Mouse (Mus musculus): ENCODE data around the gene Celf2.

DNA sequence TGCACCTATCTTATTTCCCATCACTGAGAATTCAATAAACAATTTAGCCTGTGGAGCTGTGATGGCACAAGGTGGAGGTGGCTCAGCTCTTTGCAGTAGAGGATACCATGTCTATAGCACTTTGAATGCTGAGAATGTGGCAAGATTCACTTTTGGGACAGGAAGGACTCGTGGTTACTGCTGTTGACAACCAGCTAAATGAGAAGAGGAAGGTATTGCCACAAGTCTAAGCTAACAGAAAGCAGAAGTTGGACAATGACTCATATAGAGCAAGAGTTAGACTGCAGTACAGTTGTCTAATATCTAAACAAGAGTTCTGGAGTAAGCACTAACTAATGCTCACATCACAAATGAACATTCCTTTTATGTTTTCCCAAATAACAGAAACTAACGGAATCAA is 785.8 kb downstream of the Celf2 start:
- TF ChIP-seq CTCF (IDR thresholded peaks at IDR 0.05; ENCODE audit: extremely low read depth, insufficient read length, insufficient replicate concordance, low read depth, low read length) (no peak), POLR2A (IDR thresholded peaks at IDR 0.05; ENCODE audit: low read depth, low read length) (no peak)
